Mouse (Mus musculus) retina, postnatal 7 days (tissue): ENCODE results near the gene Tmem138.
A peak's percentile ranks its signal among the peaks of the same experiment; 100 is the strongest.

Experiments used
- DNase-seq: peaks from one replicate; pipeline ENCODE4 v3.0.0-alpha.2; 2012; ENCODE audit warnings: low read depth, low spot score

Tmem138 gene

GRCm38 (mm10) chr19:10576690-10577561 is at the start of gene Tmem138, which contains the start of gene Cyb561a3:
Tmem138 (minus strand) TSS chr19:10577362.
Cyb561a3 (plus strand) TSS chr19:10577172.
- DNase-seq: peak; percentile 89

GRCm38 (mm10) chr19:10608573-10609240 is 31.5 kb upstream of the Tmem138 start:
- DNase-seq: peak; percentile 23

DNA sequence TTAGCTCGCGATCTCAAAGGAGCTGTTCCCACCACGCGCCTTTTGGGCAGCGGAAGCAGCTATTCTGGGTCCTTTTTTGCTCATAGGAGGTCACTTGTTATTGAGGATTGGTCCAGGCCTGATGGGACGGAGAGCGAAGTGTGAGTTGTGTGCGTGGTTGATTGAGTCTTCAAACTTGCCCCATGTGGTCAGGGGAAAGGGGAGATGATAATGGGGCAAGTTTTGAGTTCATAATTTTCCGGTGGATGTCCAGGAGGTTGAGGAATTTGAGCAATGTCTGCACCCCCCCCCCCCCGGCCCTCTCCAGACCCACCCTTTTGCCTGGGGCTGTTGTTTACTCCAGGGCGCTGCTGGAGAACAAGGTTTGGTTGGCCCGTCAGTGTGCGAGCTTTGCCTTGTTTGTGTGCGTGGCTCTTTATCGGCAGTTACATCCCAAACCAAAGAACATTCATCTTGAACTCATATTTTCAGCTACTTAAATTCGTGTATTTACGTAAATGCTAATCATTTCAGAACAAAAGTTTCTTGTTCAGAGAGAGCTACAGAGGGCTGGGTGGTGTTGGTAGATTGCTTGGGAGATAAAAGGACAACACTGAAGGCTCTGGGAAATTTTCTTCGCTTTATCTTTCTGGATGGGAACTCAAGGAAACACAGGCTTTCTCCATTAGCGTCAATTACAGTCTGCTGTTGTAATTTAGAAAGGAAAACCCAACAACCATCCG is 28.9 kb upstream of the Tmem138 start:
- DNase-seq: no peak

- peak; percentile 98 for DNase-seq
Measured at GRCm38 (mm10) chr19:10605293-10605900, 28.2 kb upstream of the Tmem138 start, which contains the start of the genes Ddb1 and Tkfc. Ddb1 (plus strand) TSS chr19:10605327. Tkfc (minus strand) TSS chr19:10605654.

DNA sequence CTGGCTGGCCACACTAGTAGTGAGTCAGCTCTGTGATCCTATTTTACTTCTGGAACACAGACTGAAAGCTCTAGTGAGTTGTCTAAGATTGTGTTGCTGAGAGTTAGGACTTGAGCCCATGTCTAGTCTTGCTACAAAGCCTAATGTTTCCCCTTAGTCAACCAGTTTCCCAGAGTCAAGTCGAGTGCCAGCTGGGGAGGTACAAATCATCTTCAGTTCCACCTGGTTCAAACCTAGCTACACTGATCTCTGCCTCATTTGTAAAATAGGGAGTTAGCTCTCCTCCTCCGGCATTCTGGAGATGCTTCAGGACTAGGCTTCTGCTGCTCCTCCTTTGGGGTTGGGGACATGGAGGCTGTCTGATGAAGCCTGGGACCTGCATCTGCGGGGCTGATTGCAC is 27.4 kb upstream of the Tmem138 start:
- DNase-seq: no peak

DNA sequence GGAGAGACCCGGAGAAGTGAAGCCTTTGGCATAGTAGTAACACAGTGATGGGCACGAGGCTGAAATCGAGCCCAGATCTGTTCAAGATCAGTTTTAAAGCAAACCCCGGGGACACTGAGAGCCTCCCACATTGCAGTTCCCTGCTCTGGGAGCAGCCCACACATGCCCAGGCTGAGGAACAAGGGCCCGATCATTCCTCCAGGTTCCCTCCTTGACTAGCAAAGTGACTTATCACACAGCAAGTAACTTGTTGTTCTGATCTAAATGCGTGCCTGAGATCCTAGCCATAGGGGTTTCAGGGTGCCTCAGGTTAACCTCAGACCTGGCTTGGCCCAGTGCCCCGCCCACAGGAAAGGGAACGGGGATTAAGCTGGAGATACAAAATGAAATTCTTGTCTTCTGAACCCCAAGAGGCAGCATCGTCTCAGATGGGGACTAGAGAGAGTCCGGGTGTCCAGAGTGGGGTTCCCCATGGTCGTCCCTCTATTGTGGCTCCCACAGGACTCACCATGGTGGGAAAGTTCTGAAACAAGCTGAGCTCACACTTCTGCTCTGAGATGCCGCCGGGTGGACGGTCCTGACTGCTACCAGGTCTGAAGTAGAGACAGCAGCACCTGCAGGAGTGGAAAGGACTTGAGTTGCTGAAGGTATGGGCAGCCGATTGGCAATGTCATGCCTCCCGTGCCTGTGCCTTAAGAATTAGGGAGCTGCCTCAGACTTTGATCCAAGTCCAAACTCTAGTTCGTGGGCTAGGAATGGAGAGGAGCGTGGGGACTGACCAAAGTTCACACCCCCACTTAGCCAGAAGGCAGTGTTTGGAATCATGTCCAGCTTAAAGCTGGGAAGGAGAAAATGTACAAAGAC is 26.7 kb upstream of the Tmem138 start:
- no peak for DNase-seq

GRCm38 (mm10) chr19:10602787-10603186 is 25.6 kb upstream of the Tmem138 start:
- DNase-seq: peak; percentile 75

DNA sequence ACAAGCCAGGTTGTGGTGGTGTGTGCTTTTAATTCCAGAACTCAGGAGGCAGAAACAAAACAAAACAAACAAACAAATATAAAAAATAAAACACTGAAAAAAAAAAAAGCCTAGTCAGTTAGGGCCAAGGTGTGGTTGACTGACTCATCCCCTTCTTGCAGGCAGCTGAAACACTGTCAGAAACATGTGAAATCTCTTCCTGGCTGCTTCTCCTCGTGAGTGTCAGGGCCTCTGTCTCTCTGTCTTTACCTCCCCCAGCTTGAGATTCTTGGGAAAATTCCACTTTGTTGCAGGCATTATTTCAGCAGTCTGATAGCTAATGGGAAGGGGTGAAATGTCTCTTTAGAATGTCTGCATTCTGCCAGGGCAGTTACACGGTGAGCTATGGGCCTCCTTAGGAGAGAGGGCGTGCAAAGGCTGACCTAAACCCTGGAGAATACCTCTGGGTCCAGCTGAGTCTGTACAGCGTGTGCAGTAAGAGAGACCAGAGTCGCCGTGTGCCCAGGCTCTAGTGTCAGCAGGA is 25.1 kb upstream of the Tmem138 start:
- DNase-seq: no peak

- DNase-seq: no peak
Measured at GRCm38 (mm10) chr19:10599648-10600047, 22.5 kb upstream of the Tmem138 start.

- no peak for DNase-seq
Measured at GRCm38 (mm10) chr19:10598188-10598587, 21.0 kb upstream of the Tmem138 start.

- DNase-seq: no peak
Measured at GRCm38 (mm10) chr19:10591659-10592377, 14.7 kb upstream of the Tmem138 start.

- no peak for DNase-seq
Measured at GRCm38 (mm10) chr19:10590301-10590700, 13.1 kb upstream of the Tmem138 start.

- no peak for DNase-seq
Measured at GRCm38 (mm10) chr19:10589127-10589857, 12.1 kb upstream of the Tmem138 start.

- no peak for DNase-seq
Measured at GRCm38 (mm10) chr19:10587231-10587630, 10.1 kb upstream of the Tmem138 start.

DNA sequence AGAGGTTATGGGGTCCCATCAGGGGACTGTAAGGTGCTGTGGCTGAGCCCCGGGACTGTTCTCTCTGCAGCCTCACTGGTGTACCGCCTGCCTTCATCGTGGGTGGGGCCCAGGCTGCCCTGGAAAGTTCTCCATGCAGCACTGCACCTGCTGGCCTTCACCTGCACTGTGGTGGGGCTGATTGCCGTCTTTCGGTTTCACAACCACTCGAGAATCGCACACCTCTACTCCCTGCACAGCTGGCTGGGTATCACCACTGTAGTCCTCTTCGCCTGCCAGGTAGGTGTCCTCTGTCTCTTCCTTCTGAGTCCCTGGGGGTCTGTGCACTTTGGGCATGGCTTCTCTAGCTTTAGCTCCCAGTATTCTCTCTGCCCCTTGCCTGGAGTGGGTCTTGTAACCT is 8.0 kb upstream of the Tmem138 start:
- no peak for DNase-seq

GRCm38 (mm10) chr19:10583550-10584146 is 6.5 kb upstream of the Tmem138 start:
- no peak for DNase-seq

GRCm38 (mm10) chr19:10581984-10582383 is 4.8 kb upstream of the Tmem138 start:
- DNase-seq: no peak

- DNase-seq: no peak
Measured at GRCm38 (mm10) chr19:10580761-10581160, 3.6 kb upstream of the Tmem138 start.

DNA sequence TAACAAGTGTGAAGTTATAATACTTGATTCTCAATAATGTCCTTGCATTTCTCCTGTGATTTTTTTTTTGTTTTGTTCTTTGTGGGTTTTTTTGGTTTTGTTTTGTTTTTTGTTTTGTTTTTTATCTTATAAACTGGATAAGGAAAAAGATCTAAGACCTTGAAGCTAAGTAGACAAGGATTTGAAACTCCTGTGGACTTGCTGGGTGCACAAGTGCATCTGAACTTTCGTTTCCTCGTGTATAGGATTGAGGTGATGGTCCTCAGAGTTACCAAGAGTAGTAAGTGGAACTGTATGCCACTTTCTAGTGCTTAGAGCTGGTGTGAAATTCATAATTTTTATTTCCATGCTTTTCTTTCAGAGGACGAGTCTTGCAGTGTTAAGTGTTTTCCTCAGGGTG is 2.9 kb upstream of the Tmem138 start:
- DNase-seq: no peak
